Mouse (Mus musculus) testis, postnatal 10 days (tissue): Measurements from ENCODE around the gene Gm5150.
"Not testable (repeated sequence)": the region's sequence is repeated elsewhere in the genome, so short reads cannot be mapped to it uniquely, and the experiment has no call there.

Source experiments
- DNase-seq: peaks from one replicate; pipeline ENCODE4 v3.0.0; 2021; ENCODE audit warnings: low spot score

The Gm5150 gene

DNA sequence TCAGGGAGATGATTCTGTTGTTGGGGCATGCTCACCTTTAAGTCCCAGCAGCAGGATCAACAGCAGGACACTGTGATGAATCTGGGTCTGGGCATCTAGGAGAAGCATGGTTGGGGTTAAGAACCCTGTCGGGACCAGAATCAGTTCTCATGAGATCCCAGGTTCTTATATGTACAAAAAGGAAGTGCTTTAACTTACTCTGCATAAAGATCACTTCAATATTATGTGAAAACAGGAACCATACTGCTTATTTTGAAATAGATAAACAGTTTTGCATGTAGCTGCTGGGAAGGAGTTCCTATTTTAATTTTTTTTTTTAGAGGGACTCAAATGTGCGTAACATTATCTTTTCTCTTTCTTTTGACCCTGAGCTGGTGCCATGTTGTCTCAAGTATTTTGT lies at the start of gene Gm5150:
Gene Gm5150 (minus strand): TSS at position 223 of the 400 bp plus-strand sequence.
- DNase-seq: no peak

DNA sequence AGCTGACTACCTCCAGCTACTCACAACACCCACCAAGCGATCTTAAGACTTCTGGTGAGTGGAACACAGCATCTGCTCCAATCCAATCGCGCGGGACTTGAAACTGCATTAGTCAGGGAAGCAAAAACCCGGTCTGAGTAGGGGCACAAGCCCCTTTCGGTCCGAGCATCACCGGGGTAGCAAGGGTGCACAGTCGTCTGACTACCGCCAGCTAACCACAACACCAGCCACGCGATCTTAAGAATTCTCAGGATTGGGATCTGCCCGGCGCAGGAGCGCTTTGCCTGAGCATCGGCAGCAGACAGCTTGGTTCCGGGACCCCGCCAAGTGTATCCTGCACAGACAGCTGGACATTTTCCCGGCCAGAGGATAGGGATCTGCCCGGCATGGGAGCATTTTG lies 45.5 kb upstream of the Gm5150 start:
- not testable (repeated sequence) for DNase-seq

DNA sequence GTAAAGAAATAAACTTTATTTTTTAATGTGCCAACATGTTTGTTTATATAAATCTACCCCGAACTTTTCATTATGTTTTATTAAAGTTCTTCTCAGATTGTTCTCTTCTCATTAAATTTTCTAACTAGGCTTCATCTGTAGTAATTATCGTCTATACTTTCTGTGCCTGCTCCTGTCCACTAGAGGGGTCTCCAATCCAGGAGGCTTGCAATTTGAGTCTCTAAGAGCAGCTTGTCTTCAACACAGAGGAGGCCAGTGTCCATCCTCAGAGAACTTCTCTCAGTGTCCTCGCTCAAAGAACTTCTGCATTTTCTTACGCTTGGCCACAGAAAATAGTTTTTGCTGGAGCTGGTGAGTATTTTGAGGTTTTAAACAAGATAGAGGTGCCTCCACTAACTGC lies 41.1 kb upstream of the Gm5150 start:
- DNase-seq: no peak

DNA sequence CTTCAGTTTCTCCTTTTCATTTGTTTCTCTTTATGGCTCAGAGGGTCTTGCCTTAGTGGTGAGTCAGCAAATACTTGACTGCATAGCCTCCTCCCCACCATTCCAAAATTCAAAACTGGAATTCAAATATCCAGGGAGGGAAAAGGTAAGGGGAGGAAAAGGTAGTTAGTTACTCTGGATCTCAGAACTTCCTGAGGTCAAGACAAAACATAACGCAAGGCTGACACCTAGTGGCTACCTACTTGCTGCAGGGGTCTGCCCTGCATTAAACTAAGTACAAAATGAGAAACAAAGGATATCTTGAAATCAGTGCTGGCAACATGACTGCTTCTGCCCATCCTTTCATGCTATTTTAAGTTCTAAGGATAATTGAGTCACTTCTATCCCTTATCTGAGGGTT lies 37.1 kb upstream of the Gm5150 start:
- DNase-seq: peak; percentile 51

DNA sequence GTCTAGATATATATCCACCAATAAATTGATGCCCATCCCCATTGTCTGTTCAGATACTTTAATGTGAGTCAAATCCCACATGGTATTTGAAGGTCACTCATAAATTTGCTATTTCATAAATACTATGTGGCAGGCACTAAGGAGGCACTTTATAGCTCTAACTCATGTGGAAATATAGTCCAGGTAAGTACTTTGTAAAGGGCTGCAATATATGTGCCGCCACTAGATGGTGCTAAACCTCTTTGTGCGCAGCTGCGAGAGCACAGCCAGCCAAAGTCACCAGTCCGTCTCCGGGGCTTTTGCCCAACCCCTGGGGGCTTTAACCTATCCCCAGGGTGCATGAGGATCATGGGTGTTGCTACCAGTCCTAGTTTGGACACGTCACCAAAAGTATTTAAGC lies 18.8 kb upstream of the Gm5150 start:
- peak; percentile 58 for DNase-seq

DNA sequence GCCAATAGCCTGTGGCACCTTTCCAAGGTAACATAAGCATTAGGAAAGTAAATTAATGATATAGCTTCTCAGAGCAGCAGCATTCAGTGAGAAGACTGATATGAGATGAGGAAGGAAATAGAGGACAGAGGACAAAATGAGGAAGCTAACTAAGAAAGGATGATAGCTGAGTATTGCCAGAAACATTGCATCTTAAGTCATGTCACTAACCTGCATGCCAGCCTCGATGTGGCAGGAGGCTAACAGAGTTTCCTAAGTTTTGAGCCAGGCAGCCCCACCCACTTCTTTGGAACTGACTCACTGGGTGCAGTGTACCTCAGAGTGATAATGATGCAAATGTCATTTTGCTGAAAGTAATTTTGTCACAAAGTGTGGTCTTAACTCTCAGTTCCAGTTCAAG lies 16.0 kb upstream of the Gm5150 start:
- no peak for DNase-seq

DNA sequence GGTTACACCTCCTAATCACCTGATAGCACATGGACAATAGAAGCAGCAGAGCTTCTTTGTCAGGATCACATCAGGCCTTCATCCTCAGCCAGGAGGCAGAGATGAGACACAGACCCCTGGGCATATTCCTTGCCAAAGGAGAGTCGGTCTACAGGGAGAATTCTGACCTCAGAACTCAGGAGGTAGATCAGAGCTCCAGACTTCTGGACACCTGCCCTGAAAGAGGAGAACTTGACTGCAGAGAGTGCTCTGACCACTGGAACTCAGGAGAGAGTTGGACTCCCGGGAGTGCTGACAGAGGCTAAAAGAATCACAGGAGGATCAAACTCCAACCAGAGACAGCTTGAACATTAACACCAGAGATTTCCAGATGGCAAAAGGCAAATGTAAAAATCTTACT lies 8.2 kb upstream of the Gm5150 start:
- DNase-seq: not testable (repeated sequence)

DNA sequence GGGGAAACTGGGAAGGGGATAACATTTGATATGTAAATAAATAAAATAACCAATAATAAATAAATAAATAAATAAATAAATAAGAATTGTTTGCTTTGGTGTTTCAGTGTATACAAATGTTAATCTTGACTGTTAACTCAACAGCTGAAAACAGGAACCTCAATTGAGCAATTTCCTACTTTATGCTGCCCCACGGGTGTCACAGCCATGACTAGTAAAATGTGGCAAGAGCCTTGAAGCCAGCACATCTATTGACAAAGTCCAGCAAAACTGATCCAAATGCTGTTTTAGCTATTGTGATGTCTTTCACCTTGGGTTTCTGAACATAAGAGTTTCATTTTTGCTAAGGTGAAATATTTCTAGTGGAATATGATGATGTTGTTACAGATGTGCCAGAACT lies 1.6 kb upstream of the Gm5150 start:
- no peak for DNase-seq

DNA sequence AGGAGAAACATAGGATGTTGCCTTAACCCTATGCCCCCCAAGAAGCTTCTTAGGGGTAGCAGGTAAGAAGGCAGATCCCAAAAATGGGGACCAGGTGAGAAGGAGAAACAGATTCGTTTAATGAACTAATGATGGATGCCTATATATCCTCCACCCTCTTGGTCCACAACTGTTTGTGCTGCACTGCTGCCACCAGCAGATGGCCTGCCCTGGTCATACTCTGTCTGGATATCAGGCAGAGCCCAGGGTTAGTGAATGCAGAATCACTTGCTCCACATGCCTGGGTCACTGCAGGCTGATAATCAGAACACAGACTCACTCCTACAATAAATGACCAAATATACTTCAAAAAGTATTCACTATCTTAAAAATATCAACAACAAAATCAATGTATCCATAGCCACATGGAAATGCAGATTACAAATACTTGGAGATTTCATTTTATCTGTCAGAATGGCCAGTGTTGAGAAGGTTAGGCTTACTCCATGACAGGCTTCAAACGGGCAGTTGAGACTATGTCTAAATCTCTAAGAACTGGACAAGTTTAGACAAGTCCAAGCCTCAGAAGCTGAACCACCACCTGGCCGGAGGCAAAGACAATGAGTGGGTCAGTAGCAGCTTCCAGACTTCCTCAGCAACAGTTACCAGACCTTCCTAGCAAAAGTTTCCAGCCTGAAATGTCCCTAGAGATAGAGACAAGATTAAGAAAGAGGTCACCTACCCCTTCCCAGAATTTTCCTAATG lies 2.2 kb downstream of the Gm5150 start:
- DNase-seq: no peak

DNA sequence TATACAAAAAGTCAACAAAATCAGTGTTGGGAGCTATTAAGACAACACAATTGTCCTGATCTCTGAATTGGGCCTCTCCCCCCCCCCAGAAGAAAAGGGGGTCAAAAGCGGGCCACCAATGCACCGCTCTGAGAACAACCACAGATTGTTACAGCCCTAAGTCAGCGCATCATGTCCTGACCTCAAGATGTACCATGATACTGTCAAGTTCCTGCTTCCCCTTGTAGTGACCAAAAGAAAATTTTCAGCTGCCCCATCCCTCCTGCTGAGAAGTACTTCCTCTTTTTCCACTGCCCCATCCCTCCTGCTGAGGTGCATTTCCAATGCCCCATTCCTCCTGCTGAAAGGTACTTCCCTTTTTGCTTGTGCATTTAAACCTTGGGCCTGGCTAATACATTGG lies 6.8 kb downstream of the Gm5150 start:
- not testable (repeated sequence) for DNase-seq

DNA sequence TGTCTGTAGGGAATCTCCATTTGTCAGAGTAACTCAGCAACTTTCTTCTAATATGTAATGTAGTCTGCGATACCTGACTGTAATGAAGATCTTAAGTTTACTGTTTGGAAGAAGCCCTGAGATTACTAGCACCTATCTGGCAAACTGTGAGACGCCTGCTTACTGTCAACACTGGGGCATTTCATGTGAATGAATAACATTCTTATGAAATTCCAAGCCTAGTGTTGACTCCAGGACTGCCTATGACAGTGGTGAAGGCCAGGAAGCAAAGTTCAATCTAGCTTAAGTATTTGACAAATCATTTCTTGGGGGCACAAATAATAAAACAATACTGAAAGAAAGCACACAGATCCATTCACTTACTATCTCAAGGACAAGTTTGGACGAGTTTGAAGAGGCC lies 24.0 kb downstream of the Gm5150 start:
- DNase-seq: no peak

DNA sequence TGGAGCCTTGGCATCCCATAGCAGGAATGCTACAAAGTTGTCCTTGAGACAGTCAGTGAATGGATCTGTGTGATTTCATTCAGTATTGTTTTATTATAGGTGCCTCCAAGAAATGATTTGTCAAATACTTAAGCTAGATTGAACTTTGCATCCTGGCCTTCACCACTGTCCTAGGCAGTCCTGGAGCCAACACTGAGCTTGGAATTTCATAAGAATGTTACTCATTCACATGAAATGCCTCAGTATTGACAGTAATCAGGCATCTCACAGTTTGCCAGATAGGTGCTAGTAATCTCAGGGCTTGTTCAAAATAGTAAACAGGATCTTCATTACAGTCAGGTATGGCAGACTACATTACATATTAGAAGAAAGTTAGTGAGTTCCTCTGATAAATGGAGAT lies 49.3 kb downstream of the Gm5150 start:
- no peak for DNase-seq
